Mouse (Mus musculus) 416B (cell line): ENCODE results near the gene Nckap1l.

Source experiments
- DNase-seq: peaks from one replicate; pipeline ENCODE4 v3.0.0; 2011; ENCODE audit warnings: low read depth

Nckap1l gene

DNA sequence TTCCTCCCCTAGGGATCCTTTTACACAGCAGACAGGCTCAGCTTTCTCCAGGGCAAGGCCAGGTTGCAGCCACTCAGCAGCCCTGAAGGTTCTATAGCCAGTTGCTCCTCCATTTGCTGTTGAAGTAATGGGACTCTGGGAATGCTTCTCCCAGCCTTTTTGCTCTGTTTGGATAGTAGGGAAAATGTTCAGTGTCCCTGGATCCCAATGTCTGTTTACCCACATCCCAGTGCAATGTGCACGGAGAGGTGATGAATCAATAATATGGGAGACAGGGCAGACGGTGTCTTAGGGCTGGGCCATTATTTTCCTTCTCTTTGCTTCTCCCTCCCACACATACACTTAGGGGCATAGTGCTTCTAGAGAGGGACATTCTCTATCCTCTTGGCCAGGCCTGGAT, 85.7 kb downstream of the Nckap1l start:
- DNase-seq = no peak

DNA sequence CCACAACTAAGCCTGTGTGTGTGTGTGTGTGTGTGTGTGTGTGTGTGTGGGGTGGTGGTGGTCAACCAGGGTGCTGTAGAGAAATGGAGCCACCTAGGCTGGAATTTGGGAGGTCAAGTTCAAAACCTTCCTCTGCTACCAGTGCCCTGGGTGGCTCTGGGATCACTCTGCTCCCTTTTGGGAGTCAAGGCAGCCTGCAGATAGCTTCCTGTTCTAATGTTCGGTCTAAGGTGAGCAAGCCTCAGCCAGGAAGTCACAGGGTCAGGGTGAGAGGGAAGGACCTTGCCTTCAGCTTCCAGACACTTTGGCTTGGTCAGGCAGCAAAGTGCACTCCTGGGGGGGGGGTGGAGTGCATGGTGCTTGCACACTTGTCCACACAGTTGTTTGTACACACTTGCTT, 87.1 kb downstream of the Nckap1l start:
- DNase-seq = no peak

DNA sequence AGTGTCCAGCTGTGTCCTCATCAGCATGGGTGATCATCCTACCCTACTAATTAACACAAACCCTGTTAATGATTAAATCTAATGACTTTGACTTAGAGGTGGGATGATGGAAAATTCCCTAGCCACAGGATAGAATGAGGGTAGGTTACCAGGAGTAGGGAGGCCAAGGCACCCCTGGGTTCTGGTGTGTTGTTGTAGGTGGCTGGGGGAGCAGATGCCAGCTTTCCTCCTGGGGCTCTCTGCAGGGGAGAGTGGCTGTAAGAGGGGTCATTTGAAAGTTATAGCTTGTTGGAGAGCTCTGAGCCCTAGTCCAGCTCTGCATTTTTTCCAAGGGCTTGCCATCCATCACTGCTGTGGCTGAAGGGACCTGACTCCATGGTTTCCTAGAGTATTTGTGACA, 88.9 kb downstream of the Nckap1l start:
- no peak for DNase-seq

DNA sequence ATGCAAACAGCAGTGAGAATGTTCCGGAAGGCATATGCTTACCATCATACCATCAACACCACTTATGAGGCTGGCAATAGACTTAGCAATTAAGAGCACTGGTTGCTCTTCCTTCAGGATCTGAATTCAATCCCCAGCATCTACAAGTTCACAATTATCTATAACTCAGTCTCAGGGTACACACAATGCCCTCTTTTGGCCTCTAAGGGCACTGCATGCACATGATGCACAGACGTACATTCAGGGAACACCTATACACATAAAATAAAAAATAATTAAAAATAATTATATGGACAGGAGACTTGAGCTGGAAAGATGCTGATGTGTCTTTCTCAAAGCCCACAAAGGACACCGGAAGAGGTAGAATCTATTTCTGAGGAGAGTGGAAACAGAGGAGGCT, 94.4 kb downstream of the Nckap1l start:
- peak; percentile 25 for DNase-seq
